Mouse (Mus musculus) midbrain, postnatal 0 days (tissue): Measurements from ENCODE around the gene Bcas3. TPM values are rescaled to one million over a fixed set of nuclear protein-coding genes. Genes with fewer than 3 reads are reported as not detected.

Source experiments
- ATAC-seq: fragments of 200-750 bp; cut with Nextera tagmentation; 2 replicates; pipeline ENCODE4 v1.8.0; 2017; ENCODE audit warnings: moderate number of reproducible peaks, mild to moderate bottlenecking, moderate TSS enrichment, moderate library complexity; ENCODE audit not compliant: low FRiP score
- DNase-seq: peaks from one replicate; pipeline ENCODE4 v3.0.0-alpha.2; 2015; ENCODE audit warnings: low spot score
- H3K27ac ChIP-seq: fragments of 300-500 bp; sonication (generic); 2 replicates; pipeline ENCODE4 v1.5.1; 2014; ENCODE audit warnings: low read depth, mild to moderate bottlenecking, low read length, mixed read lengths
- H3K27me3 ChIP-seq: fragments of 300-500 bp; sonication (generic); 2 replicates; pipeline ENCODE4 v1.6.1; 2014; ENCODE audit warnings: low read length, control low read depth, mixed read lengths; ENCODE audit not compliant: insufficient read depth
- H3K36me3 ChIP-seq: fragments of 300-500 bp; sonication (generic); 2 replicates; pipeline ENCODE4 v1.6.1; 2014; ENCODE audit warnings: low read length, control low read depth, mixed read lengths; ENCODE audit not compliant: insufficient read depth
- H3K4me1 ChIP-seq: fragments of 300-500 bp; sonication (generic); 2 replicates; pipeline ENCODE4 v1.6.1; 2014; ENCODE audit warnings: mild to moderate bottlenecking, control low read depth, antibody characterized with exemption, low read length, mixed read lengths; ENCODE audit not compliant: insufficient read depth
- H3K4me2 ChIP-seq: fragments of 300-500 bp; sonication (generic); 2 replicates; pipeline ENCODE4 v1.6.1; 2014; ENCODE audit warnings: low read depth, mild to moderate bottlenecking, low read length, mixed read lengths; ENCODE audit not compliant: poor library complexity, severe bottlenecking
- H3K4me3 ChIP-seq: fragments of 300-500 bp; sonication (generic); 2 replicates; pipeline ENCODE4 v1.5.1; 2014; ENCODE audit warnings: low read depth, mild to moderate bottlenecking, low read length, moderate library complexity
- H3K9ac ChIP-seq: fragments of 300-500 bp; sonication (generic); replicated peaks from 2 replicates; pipeline ENCODE4 v1.6.1; 2014; ENCODE audit warnings: mild to moderate bottlenecking, low read length, moderate library complexity, mixed read lengths; ENCODE audit not compliant: poor library complexity, severe bottlenecking
- H3K9me3 ChIP-seq: fragments of 300-500 bp; sonication (generic); 2 replicates; pipeline ENCODE4 v1.6.1; 2016; ENCODE audit warnings: low read length, control low read depth
- CTCF ChIP-seq: IDR thresholded peaks from 2 replicates; pipeline ENCODE4 v1.5.1; 2016; ENCODE audit warnings: antibody characterized with exemption, mild to moderate bottlenecking
- WGBS: fragments of 180-500 bp; shearing (Covaris S2); extraction: QIAGEN DNeasy Blood & Tissue Kit; methylation state at CpG from one replicate; pipeline ENCODE4 v1.1.7; 2014; 5-methylcytosine and 5-hydroxymethylcytosine counted together
- polyA plus RNA-seq: library from polyadenylated mRNA; unstranded; fragments of >200 nt; fragmentation: Nextera tagmentation; extraction: Ambion mirVana; gene quantifications from 2 replicates; pipeline ENCODE4 v1.2.1, GENCODE M21; 2015
- total RNA-seq: library from RNA; depleted of rRNA; stranded (reverse); fragments of >200 nt; gene quantifications from 2 replicates; pipeline ENCODE4 v1.2.3, GENCODE M21; 2014

The Bcas3 gene
- total and polyA plus RNA-seq, 2 experiments from 2014 or later, result 28.4 to 34.7 TPM

GRCm38 (mm10) chr11:85684981-85685380 is 332.0 kb downstream of the Bcas3 start:
- no peaks in the 10 kb centered on the region for H3K4me1 ChIP-seq
- no peak overlapping the region for H3K9ac ChIP-seq
- H3K9me3 ChIP-seq, result no peaks in the 10 kb centered on the region
- H3K4me3 ChIP-seq, result no peak overlapping the region
- H3K4me2 ChIP-seq, result no peak overlapping the region
- TF ChIP-seq CTCF, result no peak
- ATAC-seq (no peak), DNase-seq (no peak)
- H3K27me3 ChIP-seq, result no peaks in the 10 kb centered on the region
- H3K27ac ChIP-seq, result no peak overlapping the region
- H3K36me3 ChIP-seq, result no peaks in the 10 kb centered on the region
- WGBS, result 91% methylated on average over 2 of the region's 2 CpGs

GRCm38 (mm10) chr11:85687816-85688439 is 335.0 kb downstream of the Bcas3 start:
- H3K27ac ChIP-seq, result no peak overlapping the region
- H3K4me1 ChIP-seq, result no peaks in the 10 kb centered on the region
- no peaks in the 10 kb centered on the region for H3K9me3 ChIP-seq
- H3K27me3 ChIP-seq, result no peaks in the 10 kb centered on the region
- no peak overlapping the region for H3K9ac ChIP-seq
- H3K4me2 ChIP-seq, result no peak overlapping the region
- ATAC-seq (no peak), DNase-seq (no peak)
- TF ChIP-seq CTCF, result no peak
- 28% methylated on average over 8 of the region's 8 CpGs for WGBS
- no peak overlapping the region for H3K4me3 ChIP-seq
- H3K36me3 ChIP-seq, result no peaks in the 10 kb centered on the region

DNA sequence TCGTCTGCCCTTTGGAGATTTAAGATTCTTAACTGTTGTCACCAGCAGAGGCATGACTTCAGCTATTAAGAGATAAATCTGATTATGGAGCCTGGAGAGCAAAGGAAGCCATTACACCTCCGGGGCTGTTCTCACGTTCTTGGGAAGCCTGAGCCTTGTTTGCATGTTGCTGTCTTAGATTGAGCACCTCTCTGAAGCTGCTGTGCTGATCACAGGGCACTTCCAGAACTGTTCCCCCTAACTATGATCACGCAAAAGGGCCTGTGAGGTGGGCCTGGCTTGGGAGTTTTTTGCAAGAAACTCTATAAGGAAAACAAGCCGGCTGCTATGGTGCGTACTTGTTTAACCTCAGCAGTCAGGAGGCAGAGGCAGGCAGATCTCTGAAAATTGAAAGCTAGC is 335.5 kb downstream of the Bcas3 start:
- Histone ChIP-seq H3K27ac (no peak overlapping the region), H3K27me3 (no peaks in the 10 kb centered on the region), H3K36me3 (no peaks in the 10 kb centered on the region), H3K4me1 (no peaks in the 10 kb centered on the region), H3K4me3 (no peak overlapping the region), H3K9me3 (no peaks in the 10 kb centered on the region), H3K4me2 (no peak overlapping the region), H3K9ac (no peak overlapping the region)
- WGBS, result 71% methylated on average over 6 of the region's 6 CpGs
- ATAC-seq (no peak), DNase-seq (no peak)
- TF ChIP-seq CTCF, result no peak

DNA sequence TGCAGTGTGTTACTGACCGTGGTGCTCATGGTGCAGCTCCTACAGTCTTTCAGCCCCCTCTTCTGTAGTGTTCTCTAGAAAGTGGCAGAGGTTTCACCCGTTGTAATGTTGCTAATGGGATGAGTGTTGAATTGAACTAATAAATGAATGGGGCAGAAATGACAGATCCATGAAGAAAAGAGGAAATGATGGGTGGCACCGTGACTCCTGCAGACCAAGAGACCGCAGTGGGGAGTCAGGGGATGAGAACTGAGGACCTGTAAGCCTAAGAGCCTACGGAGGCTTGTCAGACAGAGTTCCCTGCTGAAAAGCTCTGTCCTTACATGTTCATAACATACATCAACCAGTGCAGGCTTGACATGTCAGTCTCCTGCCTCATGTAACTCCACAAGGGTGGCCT is 336.3 kb downstream of the Bcas3 start:
- Histone ChIP-seq H3K27me3 (no peaks in the 10 kb centered on the region), H3K4me3 (no peak overlapping the region), H3K4me2 (no peak overlapping the region), H3K27ac (no peak overlapping the region), H3K4me1 (no peaks in the 10 kb centered on the region), H3K9me3 (no peaks in the 10 kb centered on the region), H3K36me3 (no peaks in the 10 kb centered on the region), H3K9ac (no peak overlapping the region)
- no peak for ATAC-seq
- WGBS, result 88% methylated on average over 5 of the region's 5 CpGs
- no peak for TF ChIP-seq CTCF
- DNase-seq, result no peak

DNA sequence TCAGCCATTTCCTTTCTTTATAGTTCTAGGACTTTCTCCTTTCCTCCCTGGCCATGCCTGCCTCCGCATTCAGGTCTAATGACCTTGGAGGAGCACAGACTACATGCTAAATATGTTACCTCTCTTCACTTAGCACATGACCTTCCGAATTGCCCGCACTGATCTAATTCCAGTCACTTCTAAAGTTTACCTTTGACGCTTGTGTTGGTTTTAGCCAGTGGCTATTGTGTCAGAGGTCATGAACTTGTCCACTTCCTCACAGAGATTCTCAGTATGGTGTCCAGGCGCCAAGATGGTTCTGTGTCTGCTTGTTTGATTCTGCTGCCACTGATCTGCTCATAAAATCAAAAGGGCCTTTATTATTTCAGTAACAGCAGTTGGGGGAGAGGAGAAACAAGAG is 338.3 kb downstream of the Bcas3 start:
- Histone ChIP-seq H3K27me3 (no peaks in the 10 kb centered on the region), H3K36me3 (no peaks in the 10 kb centered on the region)
- no peak for DNase-seq

GRCm38 (mm10) chr11:85695614-85696263 is 342.8 kb downstream of the Bcas3 start:
- Histone ChIP-seq H3K27ac (no peak overlapping the region), H3K9me3 (no peaks in the 10 kb centered on the region), H3K27me3 (no peaks in the 10 kb centered on the region), H3K4me1 (no peaks in the 10 kb centered on the region), H3K4me2 (no peak overlapping the region), H3K36me3 (no peaks in the 10 kb centered on the region), H3K4me3 (no peak overlapping the region), H3K9ac (no peak overlapping the region)
- no peak for TF ChIP-seq CTCF
- ATAC-seq (no peak), DNase-seq (no peak)
- 74% methylated on average over 16 of the region's 16 CpGs for WGBS

More for the DNA sequence above, 338.3 kb downstream of the Bcas3 start:
- no peaks in the 10 kb centered on the region for H3K4me1 ChIP-seq
- no peak for TF ChIP-seq CTCF
- H3K9ac ChIP-seq, result no peak overlapping the region
- WGBS, result 66% methylated on average over 5 of the region's 5 CpGs
- no peak for ATAC-seq
- no peak overlapping the region for H3K4me3 ChIP-seq
- no peaks in the 10 kb centered on the region for H3K9me3 ChIP-seq
- H3K4me2 ChIP-seq, result no peak overlapping the region
- no peak overlapping the region for H3K27ac ChIP-seq
